Mouse (Mus musculus) adrenal gland, postnatal 4 days (tissue): ENCODE results near the gene Cyp2c40. TPM values are rescaled to one million over a fixed set of nuclear protein-coding genes. Genes with fewer than 3 reads are reported as not detected.
"Not testable (repeated sequence)": the region's sequence is repeated elsewhere in the genome, so short reads cannot be mapped to it uniquely, and the experiment has no call there.

Experiments used
- DNase-seq, 2 experiments: peaks; one replicate each; pipeline ENCODE4 v3.0.0; 2021 to 2022; ENCODE audit warnings: low spot score in 2 of 2, mixed read lengths in 2 of 2
- long read RNA-seq, 2 experiments: library from polyadenylated mRNA; stranded (forward); transcript quantifications; one replicate each; pipeline ENCODE4 v2.0.0; 2021
- total RNA-seq, 2 experiments: library from RNA; stranded (reverse); gene quantifications; 2 replicates each; pipeline ENCODE4 v1.2.3; 2021

The Cyp2c40 gene
- 10 to 100 TPM in 1 of 2 experiments, under 1 TPM in 1; 0.53 to 13.1 TPM for total RNA-seq
- long read RNA-seq, experiment 1, transcript Cyp2c40-201 (9 exons, 1,803 nt), result major isoform, 8 of 10 reads
- long read RNA-seq, experiment 1, partial matches to known transcripts, result 1 of 10 reads
- long read RNA-seq, experiment 1, other reads (novel, unspliced or antisense), result 1 of 10 reads
- long read RNA-seq, experiment 2, result 0 reads

DNA sequence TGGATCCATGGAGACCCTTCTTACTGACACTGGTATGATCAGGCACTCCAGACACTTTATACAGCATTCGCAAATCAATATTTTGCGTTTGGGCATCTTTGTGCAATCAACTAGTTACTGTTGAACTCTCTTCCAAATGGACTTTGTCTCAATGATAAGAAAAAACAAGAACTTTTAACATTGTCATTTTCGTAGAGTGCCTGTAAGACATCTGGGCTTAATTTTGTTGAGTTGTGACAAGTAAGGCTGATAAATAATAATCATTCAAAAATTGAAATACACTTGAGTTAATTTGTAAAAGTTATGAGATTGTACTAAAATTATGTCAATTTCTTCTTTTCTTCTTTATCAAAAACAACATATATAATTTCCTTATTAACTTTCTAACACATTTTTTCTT, at the start of gene Cyp2c40:
TSS of gene Cyp2c40 (minus strand) at position 101 of the 400 bp plus-strand sequence.
- not testable (repeated sequence) for DNase-seq

DNA sequence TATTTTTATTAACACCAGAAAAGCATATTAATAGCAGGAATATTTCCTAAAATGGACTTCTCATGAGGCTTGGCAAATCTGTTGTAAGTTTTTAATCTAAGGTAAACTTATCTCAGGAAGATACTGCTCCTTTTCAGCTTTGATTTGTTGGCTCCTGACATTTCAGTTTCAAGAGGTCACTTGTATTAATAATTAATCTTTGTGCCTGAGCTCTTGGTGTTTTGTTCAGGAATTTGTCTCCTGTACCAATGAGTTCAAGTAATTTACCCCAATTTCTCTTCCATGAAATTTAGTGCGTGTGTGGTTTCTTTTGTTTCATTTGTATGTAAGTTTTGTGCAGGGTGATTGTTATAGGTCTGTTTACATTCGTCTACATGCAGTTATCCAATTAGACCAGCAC, 8.3 kb upstream of the Cyp2c40 start:
- not testable (repeated sequence) for DNase-seq

DNA sequence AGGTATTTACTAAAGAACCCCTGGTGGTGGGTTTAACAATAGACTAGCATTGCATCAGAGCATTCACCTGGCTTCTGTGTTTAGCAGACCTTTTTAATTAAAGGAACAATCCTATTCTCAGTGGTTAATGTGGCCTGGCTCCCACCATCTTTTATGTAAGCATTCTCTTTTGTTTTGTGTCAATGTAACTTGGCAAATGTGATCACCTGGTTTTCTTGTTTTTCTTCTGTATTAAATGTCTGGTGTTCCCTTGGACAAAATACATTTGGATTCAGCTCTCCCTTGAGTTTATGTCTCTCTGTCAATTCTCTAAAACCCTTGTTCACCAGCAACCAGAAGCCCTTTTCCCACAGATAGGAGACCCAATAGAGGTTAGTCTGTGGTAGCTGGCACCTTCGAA, 3.8 kb upstream of the Cyp2c40 start:
- DNase-seq, result not testable (repeated sequence)

DNA sequence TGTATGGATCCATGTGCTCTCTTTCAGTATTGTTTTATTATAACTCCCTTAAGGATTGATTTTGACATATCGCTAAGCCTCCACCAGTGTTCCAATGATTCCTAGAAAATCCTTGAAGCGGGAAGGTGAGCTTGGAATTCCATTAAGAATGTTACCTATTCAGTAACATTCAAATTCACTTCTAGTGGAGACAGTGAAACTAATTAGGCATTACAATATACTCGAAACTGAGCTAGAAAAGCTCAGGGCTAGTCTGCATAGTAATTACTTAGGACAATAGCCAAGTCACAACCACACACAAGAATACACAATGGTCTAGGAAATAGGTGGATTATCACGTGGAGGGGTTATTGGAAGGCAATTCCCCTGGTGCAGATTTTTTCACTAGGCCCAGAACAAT, 3.4 kb upstream of the Cyp2c40 start:
- DNase-seq, result not testable (repeated sequence)

DNA sequence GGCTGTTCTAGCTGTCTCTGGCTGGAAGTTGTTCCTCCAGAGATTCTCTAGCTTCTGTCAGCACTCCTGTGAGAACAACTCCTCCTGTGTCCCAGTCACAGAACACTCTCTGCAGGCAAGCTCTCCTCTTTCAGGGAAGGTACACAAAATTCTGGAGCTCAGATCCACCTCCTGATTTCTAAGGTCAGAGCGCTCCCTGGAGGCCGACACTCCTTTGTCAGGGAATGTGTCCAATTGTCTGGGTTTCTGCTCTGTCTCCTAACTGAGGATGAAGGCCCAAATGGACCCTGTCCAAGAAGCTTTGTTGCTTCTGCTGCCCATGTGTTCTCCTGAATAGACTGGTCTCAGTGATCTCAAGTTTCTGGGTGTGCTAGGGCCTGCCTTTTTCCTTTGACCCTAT, 27.2 kb downstream of the Cyp2c40 start:
- DNase-seq, result not testable (repeated sequence)

DNA sequence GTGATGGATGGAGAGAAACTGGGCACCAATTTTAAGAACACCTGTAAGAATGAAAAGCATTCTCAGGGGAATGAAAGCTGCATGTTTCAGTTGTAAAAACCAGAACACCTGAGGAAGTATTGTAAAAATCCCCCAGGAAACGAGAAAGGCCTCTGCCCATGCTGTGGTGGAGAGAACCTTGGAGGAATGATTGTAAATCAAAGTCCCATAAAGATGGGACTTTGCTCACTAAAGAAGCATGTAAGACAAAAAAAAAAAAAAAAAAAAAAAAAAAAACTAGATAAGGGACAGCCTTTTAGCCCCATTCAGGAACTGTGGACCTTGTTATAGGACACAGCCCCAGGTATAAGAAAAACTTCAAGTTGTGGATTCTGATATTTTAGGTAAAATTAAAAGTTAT, 67.3 kb downstream of the Cyp2c40 start:
- DNase-seq, result no peak

DNA sequence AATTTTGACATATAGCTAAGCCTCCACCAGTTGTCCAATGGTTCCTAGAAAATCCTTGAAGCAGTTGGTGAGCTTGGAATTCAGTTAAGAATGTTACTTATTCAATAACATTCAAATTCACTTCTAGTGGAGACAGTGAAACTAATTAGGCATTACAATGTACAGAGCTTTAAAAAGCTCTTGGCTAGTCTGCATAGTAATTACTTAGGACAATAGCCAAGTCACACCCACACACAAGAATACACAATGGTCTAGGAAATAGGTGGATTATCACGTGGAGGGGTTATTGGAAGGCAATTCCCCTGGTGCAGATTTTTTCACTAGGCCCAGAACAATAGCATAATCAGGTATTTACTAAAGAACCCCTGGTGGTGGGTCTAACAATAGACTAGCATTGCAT, 68.3 kb downstream of the Cyp2c40 start:
- DNase-seq, result not testable (repeated sequence)

DNA sequence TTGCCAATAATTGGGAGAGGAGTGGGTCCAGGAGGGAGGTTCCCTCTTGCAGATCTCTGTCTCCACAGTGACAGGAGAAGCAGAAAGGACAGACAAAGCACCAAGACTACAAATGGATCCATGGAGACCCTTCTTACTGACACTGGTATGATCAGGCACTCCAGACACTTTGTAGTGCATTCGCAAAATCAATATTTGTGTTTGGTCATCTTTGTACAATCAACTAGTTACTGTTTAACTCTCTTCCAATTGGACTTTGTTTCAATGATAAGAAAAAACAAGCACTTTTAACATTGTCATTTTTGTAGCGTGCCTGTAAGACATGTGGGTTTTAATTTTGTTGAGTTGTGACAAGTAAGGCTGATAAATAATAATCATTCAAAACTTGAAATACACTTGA, 71.7 kb downstream of the Cyp2c40 start, which contains the start of gene Cyp2c68:
TSS of gene Cyp2c68 (minus strand) at position 135 of the 400 bp plus-strand sequence.
- DNase-seq, result no peak

Other genes starting within 250 kb of the Cyp2c40 start
- 1 to 10 TPM in 1 of 2 experiments, not detected in 1; 3.9 TPM for gene Cyp2c67, start 163.8 kb downstream of the Cyp2c40 start, total RNA-seq
- 10 to 100 TPM in 1 of 2 experiments, under 1 TPM in 1; 0.70 to 21.1 TPM for gene Cyp2c68, start 71.8 kb downstream of the Cyp2c40 start, total RNA-seq
- gene Cyp2c69, start 74.0 kb upstream of the Cyp2c40 start, total RNA-seq, result 10 to 100 TPM in 1 of 2 experiments, under 1 TPM in 1; 0.45 to 21.8 TPM
- gene Cyp2c37, start 179.6 kb upstream of the Cyp2c40 start, total RNA-seq, result 10 to 100 TPM in 1 of 2 experiments, under 1 TPM in 1; 0.36 to 13.7 TPM